Mouse (Mus musculus) layer of hippocampus, adult 9-11 months (tissue): ENCODE results near the gene Gpr173.
"Not testable (repeated sequence)": the region's sequence is repeated elsewhere in the genome, so short reads cannot be mapped to it uniquely, and the experiment has no call there.

Experiments
- DNase-seq: peaks from one replicate; pipeline ENCODE4 v3.0.0; 2022

The Gpr173 gene

GRCm38 (mm10) chrX:152368397-152369273, at the start of gene Gpr173:
Gene Gpr173, minus strand, starts transcription at chrX:152368704.
- peak; percentile 70 for DNase-seq

GRCm38 (mm10) chrX:152403251-152403650, 34.7 kb upstream of the Gpr173 start:
- no peak for DNase-seq

GRCm38 (mm10) chrX:152400096-152400495, 31.6 kb upstream of the Gpr173 start:
- no peak for DNase-seq

- no peak for DNase-seq
Observed at GRCm38 (mm10) chrX:152368054-152368396, 479 bp downstream of the Gpr173 start.

- no peak for DNase-seq
Observed at GRCm38 (mm10) chrX:152366418-152366817, 2.1 kb downstream of the Gpr173 start.

GRCm38 (mm10) chrX:152352553-152353153, 15.9 kb downstream of the Gpr173 start:
- no peak for DNase-seq

GRCm38 (mm10) chrX:152347041-152347440, 21.5 kb downstream of the Gpr173 start:
- DNase-seq, result no peak

GRCm38 (mm10) chrX:152346587-152346986, 21.9 kb downstream of the Gpr173 start:
- DNase-seq, result no peak

GRCm38 (mm10) chrX:152342903-152343302, 25.6 kb downstream of the Gpr173 start:
- DNase-seq, result no peak

- peak; percentile 98 for DNase-seq
Observed at GRCm38 (mm10) chrX:152342358-152342901, 26.1 kb downstream of the Gpr173 start, which contains the start of gene Tspyl2. Gene Tspyl2, minus strand, starts transcription at chrX:152342425.

GRCm38 (mm10) chrX:152341496-152341895, 27.0 kb downstream of the Gpr173 start:
- DNase-seq, result no peak

- peak; percentile 96 for DNase-seq
Observed at GRCm38 (mm10) chrX:152336546-152337332, 31.8 kb downstream of the Gpr173 start.

GRCm38 (mm10) chrX:152336123-152336522, 32.4 kb downstream of the Gpr173 start:
- not testable (repeated sequence) for DNase-seq

- not testable (repeated sequence) for DNase-seq
Observed at GRCm38 (mm10) chrX:152329400-152329799, 39.1 kb downstream of the Gpr173 start.

- no peak for DNase-seq
Observed at GRCm38 (mm10) chrX:152327689-152328052, 40.8 kb downstream of the Gpr173 start.

- peak; percentile 91 for DNase-seq
Observed at GRCm38 (mm10) chrX:152326996-152327688, 41.4 kb downstream of the Gpr173 start, which contains the start of gene Kantr. Gene Kantr, minus strand, starts transcription at chrX:152327495.

- DNase-seq, result no peak
Observed at GRCm38 (mm10) chrX:152323584-152323983, 44.9 kb downstream of the Gpr173 start.

- no peak for DNase-seq
Observed at GRCm38 (mm10) chrX:152322776-152323175, 45.7 kb downstream of the Gpr173 start.

- DNase-seq, result no peak
Observed at GRCm38 (mm10) chrX:152320535-152320934, 48.0 kb downstream of the Gpr173 start.

- no peak for DNase-seq
Observed at GRCm38 (mm10) chrX:152307942-152308341, 60.6 kb downstream of the Gpr173 start.

GRCm38 (mm10) chrX:152307371-152307770, 61.1 kb downstream of the Gpr173 start:
- DNase-seq, result no peak

GRCm38 (mm10) chrX:152306224-152306623, 62.3 kb downstream of the Gpr173 start:
- no peak for DNase-seq
